Mouse (Mus musculus) bone marrow, adult 2 months (tissue): ENCODE data around the gene Cbx2. TPM values are rescaled to one million over a fixed set of nuclear protein-coding genes. Genes with fewer than 3 reads are reported as not detected.
A peak's percentile ranks its signal among the peaks of the same experiment; 100 is the strongest.

Source experiments
- H3K27ac ChIP-seq: fragments of 200-500 bp; 2 replicates; pipeline ENCODE4 v1.5.1; 2012; ENCODE audit warnings: low read depth, mild to moderate bottlenecking, control low read depth, inconsistent platforms, low read length; ENCODE audit not compliant: control insufficient read depth, poor library complexity, insufficient read depth
- H3K4me1 ChIP-seq: fragments of 200-500 bp; 2 replicates; pipeline ENCODE4 v1.6.1; 2011; ENCODE audit warnings: low read length; ENCODE audit not compliant: control insufficient read depth, insufficient read depth
- H3K4me3 ChIP-seq: fragments of 200-500 bp; replicated peaks from 2 replicates; pipeline ENCODE3; 2011; ENCODE audit warnings: mild to moderate bottlenecking, low read depth, low read length, control low read depth; ENCODE audit not compliant: control insufficient read depth
- CTCF ChIP-seq: fragments of 200-500 bp; IDR thresholded peaks from 2 replicates; pipeline ENCODE4 v1.5.1; 2011; ENCODE audit warnings: low read length, control low read depth; ENCODE audit not compliant: control insufficient read depth, insufficient read depth
- POLR2A ChIP-seq: fragments of 200-500 bp; IDR thresholded peaks from 2 replicates; pipeline ENCODE4 v1.6.1; 2011; ENCODE audit warnings: low read depth, mild to moderate bottlenecking, control low read depth, low read length, borderline replicate concordance; ENCODE audit not compliant: control insufficient read depth
- WGBS: fragments of 180-500 bp; shearing (Covaris S2); methylation state at CpG from one replicate; pipeline ENCODE4 v1.1.7; 2018; 5-methylcytosine and 5-hydroxymethylcytosine counted together
- polyA plus RNA-seq: library from polyadenylated mRNA; stranded (reverse); fragments of >200 nt; gene quantifications from 2 replicates; pipeline ENCODE4 v1.2.4, GENCODE M21; 2011; ENCODE audit warnings: low replicate concordance; ENCODE audit not compliant: missing spikeins, insufficient read depth, insufficient read length

Gene Cbx2
- polyA plus RNA-seq, 1 experiment = 2.8 TPM

DNA sequence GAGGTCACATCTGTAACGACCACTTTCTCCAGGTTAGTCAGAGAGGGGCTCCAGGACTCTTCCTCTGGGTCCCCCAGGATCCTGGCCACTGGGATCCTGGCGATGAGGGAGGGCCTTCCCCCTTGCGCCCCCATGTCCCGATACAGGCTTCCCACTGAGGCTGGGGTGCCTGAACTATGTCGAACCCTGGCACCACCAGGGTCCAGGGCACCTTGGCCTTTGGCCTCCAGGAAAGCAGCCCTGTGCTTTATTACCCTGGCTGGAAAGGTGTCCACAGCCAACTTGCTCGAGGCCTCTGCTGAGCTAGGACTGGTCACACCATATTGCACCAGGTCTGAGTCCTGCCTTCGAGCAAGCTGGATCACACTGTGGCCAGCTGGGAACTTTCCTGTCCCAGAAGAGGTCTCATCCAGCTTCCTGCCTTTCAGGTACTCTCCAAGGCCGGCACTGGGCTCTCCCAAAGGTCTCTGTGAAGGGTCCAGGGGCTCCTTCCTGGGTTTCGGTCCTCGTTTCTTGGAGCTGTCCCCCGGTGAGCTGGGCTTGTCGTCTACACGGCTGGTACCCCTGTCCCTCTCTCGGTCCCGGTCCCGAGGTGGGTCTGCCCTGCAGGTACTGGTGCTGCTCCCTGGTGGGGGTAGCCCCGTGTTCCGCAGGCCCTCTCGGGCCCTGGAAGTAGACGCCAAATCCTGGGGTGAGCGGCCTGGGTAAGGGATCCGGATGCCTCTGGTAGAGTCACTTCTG is 16.2 kb downstream of the Cbx2 start:
- Histone ChIP-seq H3K4me1 (no peaks in the 10 kb centered on the region; the same call in 1 of the 2 replicates), H3K4me3 (no peak overlapping the region), H3K27ac (no peak overlapping the region)
- 88% methylated on average over 22 of the region's 22 CpGs for WGBS
- TF ChIP-seq POLR2A = no peak

- peak overlapping the region; percentile 90 for H3K4me3 ChIP-seq
- H3K4me1 ChIP-seq = no peaks in the 10 kb centered on the region; the same call in 1 of the 2 replicates
- TF ChIP-seq POLR2A (no peak), CTCF (no peak)
- H3K27ac ChIP-seq = peak overlapping the region; percentile 90; the same call in 1 of the 2 replicates
- 14% methylated on average over 21 of the region's 21 CpGs for WGBS
Observed at GRCm38 (mm10) chr11:119039732-119040512, 17.2 kb downstream of the Cbx2 start.

GRCm38 (mm10) chr11:119040600-119041324 is 18.0 kb downstream of the Cbx2 start, which contains the start of gene Cbx8:
Gene Cbx8, minus strand, starts transcription at chr11:119040969.
- WGBS = under 1% methylated on average over 63 of the region's 63 CpGs
- Histone ChIP-seq H3K4me3 (peak within 1 kb of the TSS; percentile 90), H3K4me1 (no peaks in the 10 kb centered on the region; the same call in 1 of the 2 replicates), H3K27ac (peak within 1 kb of the TSS; percentile 90)
- peak; percentile 59 for TF ChIP-seq POLR2A
- TF ChIP-seq CTCF = no peak

DNA sequence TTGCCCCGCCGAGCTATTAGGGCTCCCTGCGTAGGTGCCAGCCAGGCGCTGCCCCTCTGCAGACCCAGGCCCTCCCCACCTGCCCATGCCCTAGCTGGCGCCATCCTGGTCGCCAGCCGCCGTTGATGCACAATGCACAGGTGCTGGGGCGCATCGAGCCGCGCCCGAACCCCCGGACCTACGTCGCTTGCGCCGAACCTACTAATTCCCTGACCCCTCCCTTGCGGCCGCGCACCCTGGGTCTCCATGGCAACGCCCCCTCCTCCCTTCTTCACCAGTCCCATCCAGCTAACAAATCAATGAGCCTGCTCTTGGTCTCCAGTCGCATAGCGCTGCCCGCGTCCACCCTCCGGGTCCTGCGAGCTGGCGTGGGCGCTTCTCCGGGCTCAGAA is 18.6 kb downstream of the Cbx2 start:
- under 1% methylated on average over 31 of the region's 31 CpGs for WGBS
- TF ChIP-seq CTCF (no peak), POLR2A (no peak)
- Histone ChIP-seq H3K27ac (peak overlapping the region; percentile 38; the same call in 1 of the 2 replicates), H3K4me3 (peak overlapping the region; percentile 76), H3K4me1 (no peaks in the 10 kb centered on the region; the same call in 1 of the 2 replicates)

DNA sequence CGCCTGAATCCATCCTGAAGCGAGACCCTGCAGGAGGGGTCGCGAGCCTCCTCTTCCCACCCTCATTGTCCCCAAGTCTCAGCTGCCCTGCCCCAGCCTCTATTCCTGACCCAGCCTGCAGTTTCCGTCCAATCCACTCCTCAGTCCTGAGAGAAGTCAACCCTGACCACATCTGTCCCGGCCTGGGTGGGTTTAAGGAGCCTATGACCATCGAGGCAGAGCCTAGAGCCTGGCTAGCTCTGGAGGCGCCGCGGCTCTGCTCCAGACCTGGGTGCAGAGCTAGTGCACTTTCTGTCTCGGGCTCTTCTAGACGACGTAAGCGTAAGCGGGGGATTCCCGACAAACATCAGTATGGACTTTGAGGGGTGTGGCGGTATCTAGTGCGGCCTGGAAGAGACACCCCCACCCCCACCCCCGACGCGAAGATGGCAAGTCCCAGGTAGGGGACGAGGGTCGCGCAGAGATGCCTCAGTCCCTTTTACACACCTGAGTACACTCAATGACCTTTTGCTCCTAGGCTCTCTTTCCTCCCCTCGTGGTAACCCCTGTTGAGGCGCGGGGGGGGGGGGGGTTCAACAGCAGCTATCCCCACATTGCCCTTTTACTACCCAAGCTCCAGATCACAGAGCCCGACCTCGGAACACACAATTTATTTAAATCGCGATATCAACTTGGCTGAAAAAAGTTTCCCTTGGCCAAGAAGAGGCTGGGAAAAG is 19.1 kb downstream of the Cbx2 start:
- 6% methylated on average over 31 of the region's 31 CpGs for WGBS
- Histone ChIP-seq H3K4me1 (no peaks in the 10 kb centered on the region; the same call in 1 of the 2 replicates), H3K27ac (no peak overlapping the region), H3K4me3 (no peak overlapping the region)
- no peak for TF ChIP-seq POLR2A
- TF ChIP-seq CTCF = no peak

DNA sequence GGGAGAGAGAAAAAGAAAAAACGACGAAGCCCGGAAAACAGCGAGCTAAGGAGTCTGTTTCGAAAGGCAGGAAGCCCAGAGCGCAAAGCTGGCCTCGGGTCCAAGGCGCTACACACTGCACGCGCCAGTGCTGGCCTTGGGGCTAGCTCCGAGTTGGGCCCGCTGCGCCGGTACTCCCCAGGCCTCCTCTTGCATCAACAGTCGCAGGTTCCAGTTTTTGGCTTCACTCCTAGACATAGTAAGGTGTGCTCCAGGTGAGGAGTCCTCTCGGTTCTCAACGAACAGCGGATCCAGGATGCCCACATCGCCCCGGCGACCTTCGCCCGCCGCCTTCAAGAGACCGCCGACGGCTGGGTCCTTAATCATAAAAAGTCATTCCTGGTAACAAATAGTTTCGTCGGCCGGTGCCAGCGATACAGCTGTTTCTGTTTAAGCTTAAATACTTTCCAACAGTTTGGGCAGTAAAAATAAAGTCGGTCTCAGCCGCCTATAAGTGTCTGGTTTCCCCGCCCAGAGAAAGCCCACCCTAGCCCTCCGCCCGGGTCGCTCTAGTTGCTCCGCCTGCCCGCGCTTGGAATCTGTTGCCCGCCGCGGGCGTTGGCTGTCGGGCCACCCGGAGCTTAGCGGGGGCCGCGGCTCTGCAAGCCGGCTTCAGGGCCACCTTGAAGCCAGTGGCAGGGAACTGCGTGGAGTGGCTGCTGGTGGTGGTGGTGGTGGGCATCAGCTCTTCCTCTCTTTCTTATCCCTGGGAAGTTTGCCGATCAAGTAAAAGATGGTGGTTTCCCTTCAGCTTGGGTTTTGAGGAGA is 19.9 kb downstream of the Cbx2 start:
- WGBS = 2% methylated on average over 52 of the region's 52 CpGs
- H3K27ac ChIP-seq = no peak overlapping the region
- no peak overlapping the region for H3K4me3 ChIP-seq
- no peaks in the 10 kb centered on the region; the same call in 1 of the 2 replicates for H3K4me1 ChIP-seq
- TF ChIP-seq POLR2A = no peak
- no peak for TF ChIP-seq CTCF

GRCm38 (mm10) chr11:119043273-119043540 is 20.4 kb downstream of the Cbx2 start:
- TF ChIP-seq POLR2A (no peak), CTCF (no peak)
- 3% methylated on average over 4 of the region's 4 CpGs for WGBS
- Histone ChIP-seq H3K4me3 (no peak overlapping the region), H3K27ac (no peak overlapping the region), H3K4me1 (no peaks in the 10 kb centered on the region; the same call in 1 of the 2 replicates)
